Mouse (Mus musculus): ENCODE results near the gene Fbxo39. TPM values are rescaled to one million over a fixed set of nuclear protein-coding genes. Genes with fewer than 3 reads are reported as not detected.
A peak's percentile ranks its signal among the peaks of the same experiment; 100 is the strongest.

Gene Fbxo39
- total and polyA plus RNA-seq, 2 experiments = not detected

- peak; percentile 33 for DNase-seq (ENCODE audit: extremely low read depth, low read depth, low spot score)
- Histone ChIP-seq H3K27me3 (ENCODE audit: control insufficient read depth, insufficient read depth, low read length) (no peaks in the 10 kb centered on the region), H3K27ac (replicated peaks; ENCODE audit: insufficient read depth, low read depth, low read length) (no peak overlapping the region), H3K36me3 (ENCODE audit: control insufficient read depth, insufficient read depth, low read length) (no peaks in the 10 kb centered on the region), H3K4me3 (ENCODE audit: insufficient read depth, low read depth, low read length) (no peak overlapping the region), H3K4me1 (ENCODE audit: control insufficient read depth, insufficient read depth, low read length) (no peaks in the 10 kb centered on the region), H3K9ac (ENCODE audit: low read depth, low read length) (no peak overlapping the region), H3K79me2 (ENCODE audit: control insufficient read depth, insufficient read depth, low read length) (no peaks in the 10 kb centered on the region)
- 67% methylated on average over 3 of the region's 3 CpGs for WGBS
- peak; percentile 72 for TF ChIP-seq CTCF (IDR thresholded peaks at IDR 0.05; ENCODE audit: low read depth, low read length)
- TF ChIP-seq POLR2A (IDR thresholded peaks at IDR 0.05; ENCODE audit: extremely low read depth, insufficient read depth, low read length) = no peak
Measured at GRCm38 (mm10) chr11:72324431-72324830, 10.2 kb downstream of the Fbxo39 start.

GRCm38 (mm10) chr11:72325701-72326100 lies 11.5 kb downstream of the Fbxo39 start:
- Histone ChIP-seq H3K27me3 (ENCODE audit: control insufficient read depth, insufficient read depth, low read length) (no peaks in the 10 kb centered on the region), H3K79me2 (ENCODE audit: control insufficient read depth, insufficient read depth, low read length) (no peaks in the 10 kb centered on the region), H3K9ac (ENCODE audit: low read depth, low read length) (no peak overlapping the region), H3K27ac (replicated peaks; ENCODE audit: insufficient read depth, low read depth, low read length) (no peak overlapping the region), H3K36me3 (ENCODE audit: control insufficient read depth, insufficient read depth, low read length) (no peaks in the 10 kb centered on the region), H3K4me1 (ENCODE audit: control insufficient read depth, insufficient read depth, low read length) (no peaks in the 10 kb centered on the region), H3K4me3 (ENCODE audit: insufficient read depth, low read depth, low read length) (no peak overlapping the region)
- TF ChIP-seq CTCF (IDR thresholded peaks at IDR 0.05; ENCODE audit: low read depth, low read length) = no peak
- TF ChIP-seq POLR2A (IDR thresholded peaks at IDR 0.05; ENCODE audit: extremely low read depth, insufficient read depth, low read length) = no peak
- no peak for DNase-seq (ENCODE audit: extremely low read depth, low read depth, low spot score)
- WGBS = 79% methylated on average over 4 of the region's 4 CpGs

- Histone ChIP-seq H3K79me2 (ENCODE audit: control insufficient read depth, insufficient read depth, low read length) (no peaks in the 10 kb centered on the region), H3K36me3 (ENCODE audit: control insufficient read depth, insufficient read depth, low read length) (no peaks in the 10 kb centered on the region), H3K27me3 (ENCODE audit: control insufficient read depth, insufficient read depth, low read length) (no peaks in the 10 kb centered on the region), H3K9ac (ENCODE audit: low read depth, low read length) (no peak overlapping the region), H3K27ac (replicated peaks; ENCODE audit: insufficient read depth, low read depth, low read length) (no peak overlapping the region), H3K4me3 (ENCODE audit: insufficient read depth, low read depth, low read length) (no peak overlapping the region), H3K4me1 (ENCODE audit: control insufficient read depth, insufficient read depth, low read length) (no peaks in the 10 kb centered on the region; the same call in 1 of the 2 replicates)
- TF ChIP-seq POLR2A (IDR thresholded peaks at IDR 0.05; ENCODE audit: extremely low read depth, insufficient read depth, low read length) (no peak), CTCF (IDR thresholded peaks at IDR 0.05; ENCODE audit: low read depth, low read length) (no peak)
- no peak for DNase-seq (ENCODE audit: extremely low read depth, low read depth, low spot score)
- 84% methylated on average over 9 of the region's 9 CpGs for WGBS
Measured at GRCm38 (mm10) chr11:72332951-72333667, 18.9 kb downstream of the Fbxo39 start.

- no peak for DNase-seq (ENCODE audit: extremely low read depth, low read depth, low spot score)
- Histone ChIP-seq H3K4me3 (ENCODE audit: insufficient read depth, low read depth, low read length) (no peak overlapping the region), H3K4me1 (ENCODE audit: control insufficient read depth, insufficient read depth, low read length) (no peaks in the 10 kb centered on the region; the same call in 1 of the 2 replicates), H3K79me2 (ENCODE audit: control insufficient read depth, insufficient read depth, low read length) (no peaks in the 10 kb centered on the region), H3K36me3 (ENCODE audit: control insufficient read depth, insufficient read depth, low read length) (no peaks in the 10 kb centered on the region), H3K27ac (replicated peaks; ENCODE audit: insufficient read depth, low read depth, low read length) (no peak overlapping the region), H3K27me3 (ENCODE audit: control insufficient read depth, insufficient read depth, low read length) (no peaks in the 10 kb centered on the region), H3K9ac (ENCODE audit: low read depth, low read length) (no peak overlapping the region)
- TF ChIP-seq CTCF (IDR thresholded peaks at IDR 0.05; ENCODE audit: low read depth, low read length) (no peak), POLR2A (IDR thresholded peaks at IDR 0.05; ENCODE audit: extremely low read depth, insufficient read depth, low read length) (no peak)
- WGBS = 84% methylated on average over 4 of the region's 4 CpGs
Measured at GRCm38 (mm10) chr11:72334653-72335052, 20.4 kb downstream of the Fbxo39 start.

- no peak for TF ChIP-seq POLR2A (IDR thresholded peaks at IDR 0.05; ENCODE audit: extremely low read depth, insufficient read depth, low read length)
- TF ChIP-seq CTCF (IDR thresholded peaks at IDR 0.05; ENCODE audit: low read depth, low read length) = no peak
- Histone ChIP-seq H3K36me3 (ENCODE audit: control insufficient read depth, insufficient read depth, low read length) (no peaks in the 10 kb centered on the region), H3K9ac (ENCODE audit: low read depth, low read length) (no peak overlapping the region), H3K79me2 (ENCODE audit: control insufficient read depth, insufficient read depth, low read length) (no peaks in the 10 kb centered on the region), H3K4me1 (ENCODE audit: control insufficient read depth, insufficient read depth, low read length) (no peaks in the 10 kb centered on the region; the same call in 1 of the 2 replicates), H3K27ac (replicated peaks; ENCODE audit: insufficient read depth, low read depth, low read length) (no peak overlapping the region), H3K27me3 (ENCODE audit: control insufficient read depth, insufficient read depth, low read length) (no peaks in the 10 kb centered on the region), H3K4me3 (ENCODE audit: insufficient read depth, low read depth, low read length) (no peak overlapping the region)
- 67% methylated on average over 8 of the region's 8 CpGs for WGBS
- DNase-seq (ENCODE audit: extremely low read depth, low read depth, low spot score) = no peak
Measured at GRCm38 (mm10) chr11:72336726-72337125, 22.5 kb downstream of the Fbxo39 start.

GRCm38 (mm10) chr11:72338437-72338871 lies 24.2 kb downstream of the Fbxo39 start:
- TF ChIP-seq CTCF (IDR thresholded peaks at IDR 0.05; ENCODE audit: low read depth, low read length) = no peak
- TF ChIP-seq POLR2A (IDR thresholded peaks at IDR 0.05; ENCODE audit: extremely low read depth, insufficient read depth, low read length) = no peak
- Histone ChIP-seq H3K36me3 (ENCODE audit: control insufficient read depth, insufficient read depth, low read length) (no peaks in the 10 kb centered on the region), H3K27me3 (ENCODE audit: control insufficient read depth, insufficient read depth, low read length) (no peaks in the 10 kb centered on the region), H3K79me2 (ENCODE audit: control insufficient read depth, insufficient read depth, low read length) (no peaks in the 10 kb centered on the region), H3K4me3 (ENCODE audit: insufficient read depth, low read depth, low read length) (no peak overlapping the region), H3K4me1 (ENCODE audit: control insufficient read depth, insufficient read depth, low read length) (peaks cover 2% of the 10 kb centered on the region; the same call in 1 of the 2 replicates), H3K27ac (replicated peaks; ENCODE audit: insufficient read depth, low read depth, low read length) (no peak overlapping the region), H3K9ac (ENCODE audit: low read depth, low read length) (no peak overlapping the region)
- no peak for DNase-seq (ENCODE audit: extremely low read depth, low read depth, low spot score)
- WGBS = 79% methylated on average over 5 of the region's 5 CpGs

Measured in liver, adult 2 months (tissue).